ENCODE assay signal across 8 mouse cellular contexts in genomic region chr16:4643670-4644419, GRCm38 (mm10). TPM values are rescaled to one million over a fixed set of nuclear protein-coding genes. Genes with fewer than 3 reads are reported as not detected.
A peak's percentile ranks its signal among the peaks of the same experiment; 100 is the strongest.
DNase-seq lines count a peak whose midpoint lies in the region; ATAC-seq lines count a peak whose summit lies in the region.
"Had no signal": no experiment of that assay in that cellular context is flagged by ENCODE, and none has a peak within 500 bp of the region (broad histone marks: within the 10 kb centered on the region; RNA-seq: fewer than 3 reads in every experiment).

No protein-coding gene starts in this region.

- H3K9me3 ChIP-seq in embryonic facial prominence, embryonic 12.5 days, result no peaks in the 10 kb centered on the region
- no peaks in the 10 kb centered on the region for H3K9me3 ChIP-seq in heart, embryonic 10.5 days
- H3K9me3 ChIP-seq in kidney, embryonic 16.5 days (ENCODE audit: low read length), result no peaks in the 10 kb centered on the region
- H3K9me3 ChIP-seq in limb, embryonic 12.5 days, result no peaks in the 10 kb centered on the region
- H3K9me3 ChIP-seq: neural tube, embryonic 12.5 days had no signal

- H3K27me3 ChIP-seq in embryonic facial prominence, embryonic 12.5 days, result no peaks in the 10 kb centered on the region
- H3K27me3 ChIP-seq in heart, embryonic 10.5 days (ENCODE audit: insufficient read depth, poor library complexity, severe bottlenecking), result no peaks in the 10 kb centered on the region
- H3K27me3 ChIP-seq in kidney, embryonic 16.5 days (ENCODE audit: insufficient read depth, low read length), result no peaks in the 10 kb centered on the region
- no peaks in the 10 kb centered on the region for H3K27me3 ChIP-seq in limb, embryonic 12.5 days
- H3K27me3 ChIP-seq: neural tube, embryonic 12.5 days had no signal

- H3K36me3 ChIP-seq in embryonic facial prominence, embryonic 12.5 days, result peaks cover 17% of the 10 kb centered on the region
- peaks cover 18% of the 10 kb centered on the region for H3K36me3 ChIP-seq in heart, embryonic 10.5 days
- peaks cover 4% of the 10 kb centered on the region for H3K36me3 ChIP-seq in kidney, embryonic 16.5 days (ENCODE audit: insufficient read depth, low read length)
- peaks cover 57% of the 10 kb centered on the region for H3K36me3 ChIP-seq in limb, embryonic 12.5 days

- no peak overlapping the region for H3K9ac ChIP-seq in embryonic facial prominence, embryonic 12.5 days
- no peak overlapping the region; the same call in 1 of the 2 replicates for H3K9ac ChIP-seq in kidney, embryonic 16.5 days (replicated peaks; ENCODE audit: low read length)
- H3K9ac ChIP-seq in limb, embryonic 12.5 days (replicated peaks), result 0 out of 2 replicates have a peak overlapping the region, but pooled peaks have one; percentile 8
- H3K9ac ChIP-seq: neural tube, embryonic 12.5 days had no signal

- 0 out of 2 replicates have a peak overlapping the region, but pooled peaks have one; percentile 12 for H3K27ac ChIP-seq in embryonic facial prominence, embryonic 12.5 days
- H3K27ac ChIP-seq in heart, embryonic 10.5 days, result peak overlapping the region; percentile 87
- H3K27ac ChIP-seq in kidney, embryonic 16.5 days (ENCODE audit: low read length), result peak overlapping the region; percentile 93; the same call in 1 of the 2 replicates
- H3K27ac ChIP-seq in limb, embryonic 12.5 days, result peak overlapping the region; percentile 89
- H3K27ac ChIP-seq: neural tube, embryonic 12.5 days had no signal

- ATAC-seq in embryonic facial prominence, embryonic 12.5 days (ENCODE audit: insufficient number of reproducible peaks, insufficient read depth, low FRiP score, low TSS enrichment), result no peak
- no peak for ATAC-seq in kidney, embryonic 16.5 days (ENCODE audit: low FRiP score, low TSS enrichment)
- ATAC-seq in limb, embryonic 12.5 days (ENCODE audit: insufficient number of reproducible peaks, insufficient read depth, low FRiP score, low TSS enrichment, low read depth), result no peak

- H3K4me1 ChIP-seq in embryonic facial prominence, embryonic 12.5 days, result peaks cover 84% of the 10 kb centered on the region
- peaks cover 91% of the 10 kb centered on the region for H3K4me1 ChIP-seq in heart, embryonic 10.5 days
- H3K4me1 ChIP-seq in kidney, embryonic 16.5 days (ENCODE audit: insufficient read depth, low read length), result peaks cover 87% of the 10 kb centered on the region
- peaks cover 84% of the 10 kb centered on the region for H3K4me1 ChIP-seq in limb, embryonic 12.5 days (replicated peaks)

- no peak overlapping the region for H3K4me3 ChIP-seq in embryonic facial prominence, embryonic 12.5 days
- no peak overlapping the region for H3K4me3 ChIP-seq in heart, embryonic 10.5 days
- no peak overlapping the region for H3K4me3 ChIP-seq in kidney, embryonic 16.5 days (ENCODE audit: low read length)
- peak overlapping the region; percentile 2; the same call in 1 of the 2 replicates for H3K4me3 ChIP-seq in limb, embryonic 12.5 days (replicated peaks)
- H3K4me3 ChIP-seq: neural tube, embryonic 12.5 days had no signal

- WGBS in embryonic facial prominence, embryonic 12.5 days, result 63% methylated on average over 11 of the region's 11 CpGs
- WGBS in heart, embryonic 10.5 days, result 66% methylated on average over 11 of the region's 11 CpGs
- WGBS in kidney, embryonic 16.5 days, result 56% methylated on average over 11 of the region's 11 CpGs
- 68% methylated on average over 11 of the region's 11 CpGs for WGBS in limb, embryonic 12.5 days

- DNase-seq in brain, adult 2 months (ENCODE audit: low read depth, low spot score), result peak; percentile 87
- no peak for DNase-seq in heart, embryonic 10.5 days (ENCODE audit: low spot score)
- DNase-seq in right cerebral cortex, postnatal 14 days, result peak; percentile 77
- DNase-seq in thymus, postnatal 0 days (ENCODE audit: low spot score), result no peak

- peak overlapping the region; percentile 9; the same call in 1 of the 2 replicates for H3K4me2 ChIP-seq in embryonic facial prominence, embryonic 12.5 days (replicated peaks)
- H3K4me2 ChIP-seq in kidney, embryonic 16.5 days (replicated peaks; ENCODE audit: low read depth, low read length), result no peak overlapping the region; the same call in 1 of the 2 replicates
- peak overlapping the region; percentile 88 for H3K4me2 ChIP-seq in limb, embryonic 12.5 days
- H3K4me2 ChIP-seq: neural tube, embryonic 12.5 days had no signal

RNA-seq across cellular contexts. Expression of gene Dnaja3, which starts 4.1 kb away (rescaled TPM):
- polyA plus RNA-seq in embryonic facial prominence, embryonic 12.5 days (2016; fragmentation: Nextera tagmentation; extraction: Ambion mirVana), result 57.1 and 59.8 TPM in 2 replicates
- 78.3 and 85.5 TPM in 2 replicates for polyA plus RNA-seq in heart, embryonic 10.5 days (2016; fragmentation: Nextera tagmentation; extraction: Ambion mirVana)
- polyA plus RNA-seq in kidney, embryonic 16.5 days (2015; fragmentation: Nextera tagmentation; extraction: Ambion mirVana), result 89.6 and 95.3 TPM in 2 replicates
- 55.1 and 58.0 TPM in 2 replicates for polyA plus RNA-seq in limb, embryonic 12.5 days (2016; fragmentation: Nextera tagmentation; extraction: Ambion mirVana)
- 47.3 and 48.7 TPM in 2 replicates for polyA plus RNA-seq in thymus, postnatal 0 days (2015; fragmentation: Nextera tagmentation; extraction: Ambion mirVana)

RNA-seq across cellular contexts. Expression of gene Vasn, which starts 4.1 kb away (rescaled TPM):
- 23.4 and 24.1 TPM in 2 replicates for polyA plus RNA-seq in embryonic facial prominence, embryonic 12.5 days (2016; fragmentation: Nextera tagmentation; extraction: Ambion mirVana)
- polyA plus RNA-seq in heart, embryonic 10.5 days (2016; fragmentation: Nextera tagmentation; extraction: Ambion mirVana), result 13.7 and 16.9 TPM in 2 replicates
- polyA plus RNA-seq in kidney, embryonic 16.5 days (2015; fragmentation: Nextera tagmentation; extraction: Ambion mirVana), result 26.8 TPM in 2 replicates
- polyA plus RNA-seq in limb, embryonic 12.5 days (2016; fragmentation: Nextera tagmentation; extraction: Ambion mirVana), result 29.4 and 30.4 TPM in 2 replicates
- polyA plus RNA-seq in thymus, postnatal 0 days (2015; fragmentation: Nextera tagmentation; extraction: Ambion mirVana), result 2.0 and 2.4 TPM in 2 replicates

RNA-seq across cellular contexts. Expression of gene Pam16, which starts 19.1 kb away (rescaled TPM):
- polyA plus RNA-seq in embryonic facial prominence, embryonic 12.5 days (2016; fragmentation: Nextera tagmentation; extraction: Ambion mirVana), result 96.4 and 104 TPM in 2 replicates
- polyA plus RNA-seq in heart, embryonic 10.5 days (2016; fragmentation: Nextera tagmentation; extraction: Ambion mirVana), result 116 and 130 TPM in 2 replicates
- polyA plus RNA-seq in kidney, embryonic 16.5 days (2015; fragmentation: Nextera tagmentation; extraction: Ambion mirVana), result 67.8 and 80.4 TPM in 2 replicates
- 111 and 120 TPM in 2 replicates for polyA plus RNA-seq in limb, embryonic 12.5 days (2016; fragmentation: Nextera tagmentation; extraction: Ambion mirVana)
- polyA plus RNA-seq in thymus, postnatal 0 days (2015; fragmentation: Nextera tagmentation; extraction: Ambion mirVana), result 147 and 155 TPM in 2 replicates

RNA-seq across cellular contexts. Expression of gene Coro7, which starts 35.7 kb away (rescaled TPM):
- polyA plus RNA-seq in embryonic facial prominence, embryonic 12.5 days (2016; fragmentation: Nextera tagmentation; extraction: Ambion mirVana), result 18.2 and 23.1 TPM in 2 replicates
- 22.7 and 23.9 TPM in 2 replicates for polyA plus RNA-seq in heart, embryonic 10.5 days (2016; fragmentation: Nextera tagmentation; extraction: Ambion mirVana)
- 21.4 and 24.0 TPM in 2 replicates for polyA plus RNA-seq in kidney, embryonic 16.5 days (2015; fragmentation: Nextera tagmentation; extraction: Ambion mirVana)
- polyA plus RNA-seq in limb, embryonic 12.5 days (2016; fragmentation: Nextera tagmentation; extraction: Ambion mirVana), result 18.6 and 19.6 TPM in 2 replicates
- 51.9 and 55.0 TPM in 2 replicates for polyA plus RNA-seq in thymus, postnatal 0 days (2015; fragmentation: Nextera tagmentation; extraction: Ambion mirVana)

RNA-seq across cellular contexts. Expression of gene Glis2, which starts 49.3 kb away (rescaled TPM):
- 33.0 and 33.4 TPM in 2 replicates for polyA plus RNA-seq in embryonic facial prominence, embryonic 12.5 days (2016; fragmentation: Nextera tagmentation; extraction: Ambion mirVana)
- 13.9 and 20.7 TPM in 2 replicates for polyA plus RNA-seq in heart, embryonic 10.5 days (2016; fragmentation: Nextera tagmentation; extraction: Ambion mirVana)
- polyA plus RNA-seq in kidney, embryonic 16.5 days (2015; fragmentation: Nextera tagmentation; extraction: Ambion mirVana), result 43.6 and 53.6 TPM in 2 replicates
- polyA plus RNA-seq in limb, embryonic 12.5 days (2016; fragmentation: Nextera tagmentation; extraction: Ambion mirVana), result 28.4 and 32.6 TPM in 2 replicates
- 3.6 and 5.3 TPM in 2 replicates for polyA plus RNA-seq in thymus, postnatal 0 days (2015; fragmentation: Nextera tagmentation; extraction: Ambion mirVana)

Comparison
In these comparisons a context has a peak if more than half of its experiments do, and no peak if none do; other contexts are left out.
1. DNase-seq: peak in brain, adult 2 months (single experiment) and right cerebral cortex, postnatal 14 days (single experiment); none in heart, embryonic 10.5 days (single experiment) and thymus, postnatal 0 days (single experiment).
2. H3K27ac ChIP-seq: peak in every context shown above with its lines; median percentile 93 in kidney, embryonic 16.5 days; 89 in limb, embryonic 12.5 days; 87 in heart, embryonic 10.5 days; 12 in embryonic facial prominence, embryonic 12.5 days.